Mouse (Mus musculus) thymus, postnatal 10 days (tissue): ENCODE data around the gene Drd5.

Experiments
- DNase-seq, 2 experiments: peaks; one replicate each; pipeline ENCODE4 v3.0.0; 2021; ENCODE audit warnings: low spot score in 2 of 2

The Drd5 gene

GRCm38 (mm10) chr5:38350351-38350929 is 31.3 kb downstream of the Drd5 start:
- DNase-seq, result no peak

- DNase-seq, result no peak
Measured at GRCm38 (mm10) chr5:38356927-38357326, 37.8 kb downstream of the Drd5 start.

- DNase-seq, result no peak
Measured at GRCm38 (mm10) chr5:38359716-38360115, 40.5 kb downstream of the Drd5 start.

GRCm38 (mm10) chr5:38364396-38364795 is 45.2 kb downstream of the Drd5 start:
- DNase-seq, result no peak

GRCm38 (mm10) chr5:38365521-38365920 is 46.4 kb downstream of the Drd5 start:
- DNase-seq, result no peak

- DNase-seq, result peak in 1 of 2 experiments; percentile 5
Measured at GRCm38 (mm10) chr5:38366650-38367470, 47.7 kb downstream of the Drd5 start.

- no peak for DNase-seq
Measured at GRCm38 (mm10) chr5:38371308-38371707, 52.1 kb downstream of the Drd5 start.
